Mouse (Mus musculus): ENCODE results near the gene Rbfox3. TPM values are rescaled to one million over a fixed set of nuclear protein-coding genes. Genes with fewer than 3 reads are reported as not detected.

Rbfox3 gene
- polyA plus RNA-seq, 1 experiment: not detected

DNA sequence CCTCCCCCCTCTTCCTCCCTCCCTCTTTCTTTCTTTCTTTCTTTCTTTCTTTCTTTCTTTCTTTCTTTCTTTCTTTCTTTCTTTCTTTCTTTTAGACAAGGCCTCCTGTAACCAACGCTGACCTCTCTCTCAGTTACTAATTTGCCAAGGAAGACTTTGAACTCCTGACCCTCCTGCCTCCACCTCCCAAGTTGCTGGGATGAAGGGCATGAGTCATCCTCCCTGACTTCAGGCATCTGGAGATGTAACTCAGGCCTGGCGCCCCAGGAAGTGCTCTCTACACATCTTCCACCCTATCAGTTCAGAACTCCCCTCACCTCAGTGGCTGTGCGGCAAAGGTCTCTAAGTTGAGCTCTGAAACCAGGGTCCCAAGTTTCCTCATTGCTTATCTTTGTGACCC lies 143.0 kb downstream of the Rbfox3 start:
- Histone ChIP-seq H3K4me1 (ENCODE audit: control insufficient read depth, insufficient read depth, low read length) (no peaks in the 10 kb centered on the region), H3K27ac (ENCODE audit: control insufficient read depth, insufficient read depth, low read depth, low read length, poor library complexity) (no peak overlapping the region), H3K4me3 (replicated peaks; ENCODE audit: control insufficient read depth, low read depth, low read length) (no peak overlapping the region)
- no peak for TF ChIP-seq POLR2A (IDR thresholded peaks at IDR 0.05; ENCODE audit: borderline replicate concordance, control insufficient read depth, low read depth, low read length)
- no peak for TF ChIP-seq CTCF (IDR thresholded peaks at IDR 0.05; ENCODE audit: control insufficient read depth, insufficient read depth, low read length)
- WGBS: 60% methylated on average over 3 of the region's 3 CpGs

DNA sequence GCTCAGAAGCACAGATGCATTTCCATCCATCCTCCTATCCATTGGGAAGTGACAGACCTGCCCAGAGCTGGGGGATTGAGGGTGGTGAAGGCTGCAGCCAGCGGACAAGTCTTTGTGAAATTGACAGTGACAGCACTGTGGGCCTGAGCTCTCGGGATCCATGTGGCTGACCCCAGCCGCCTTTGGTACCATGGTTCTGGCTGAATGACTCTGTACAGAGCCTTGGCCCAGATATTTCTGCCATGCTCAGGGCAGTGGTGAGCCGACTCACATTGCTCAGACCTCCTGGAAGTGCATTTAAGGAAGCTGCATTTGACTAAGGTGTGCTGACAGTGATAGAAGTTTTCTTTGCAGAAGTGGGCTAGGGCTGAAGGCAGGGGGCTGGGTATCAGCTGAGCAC lies 144.0 kb downstream of the Rbfox3 start:
- WGBS: 65% methylated on average over 4 of the region's 4 CpGs
- Histone ChIP-seq H3K4me3 (replicated peaks; ENCODE audit: control insufficient read depth, low read depth, low read length) (no peak overlapping the region), H3K27ac (ENCODE audit: control insufficient read depth, insufficient read depth, low read depth, low read length, poor library complexity) (no peak overlapping the region)

DNA sequence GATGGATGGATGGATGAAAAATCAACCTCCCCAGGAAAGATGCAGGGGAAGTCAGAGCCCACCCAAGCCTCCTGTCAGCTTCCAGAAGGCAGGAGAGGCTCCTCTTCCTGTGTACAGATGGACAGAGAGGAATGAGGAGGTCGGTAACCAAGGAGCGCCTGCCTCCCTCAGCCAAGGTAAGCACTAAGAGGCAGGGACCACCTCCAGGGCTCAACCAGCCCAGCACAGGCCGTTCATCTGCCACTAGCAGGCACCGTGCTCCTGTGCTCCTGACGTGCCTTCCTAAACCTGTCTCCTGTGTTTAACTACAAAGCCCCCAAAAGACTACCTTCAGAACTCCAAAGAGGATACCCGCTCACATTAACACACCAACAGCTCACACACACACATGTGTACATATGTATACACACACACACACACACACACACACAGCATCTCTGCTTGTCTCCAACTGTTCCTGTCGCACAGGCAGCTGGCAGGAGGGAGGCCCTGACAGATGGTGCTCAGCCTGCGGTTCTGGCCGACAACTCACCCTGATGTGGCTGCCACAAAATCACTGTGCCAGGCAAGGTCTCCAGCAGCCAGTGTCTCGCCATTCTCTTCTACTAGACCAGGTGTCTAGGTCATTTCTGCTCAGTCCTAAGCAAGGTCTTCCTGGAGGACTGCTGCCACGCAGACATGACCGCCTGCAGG lies 151.0 kb downstream of the Rbfox3 start:
- H3K4me1 ChIP-seq (ENCODE audit: control insufficient read depth, insufficient read depth, low read length): no peaks in the 10 kb centered on the region
- TF ChIP-seq POLR2A (IDR thresholded peaks at IDR 0.05; ENCODE audit: borderline replicate concordance, control insufficient read depth, low read depth, low read length) (no peak), CTCF (IDR thresholded peaks at IDR 0.05; ENCODE audit: control insufficient read depth, insufficient read depth, low read length) (no peak)
- 76% methylated on average over 12 of the region's 12 CpGs for WGBS
- H3K27ac ChIP-seq (ENCODE audit: control insufficient read depth, insufficient read depth, low read depth, low read length, poor library complexity): no peak overlapping the region
- no peak overlapping the region for H3K4me3 ChIP-seq (replicated peaks; ENCODE audit: control insufficient read depth, low read depth, low read length)

More for the DNA sequence above, 144.0 kb downstream of the Rbfox3 start:
- H3K4me1 ChIP-seq (ENCODE audit: control insufficient read depth, insufficient read depth, low read length): no peaks in the 10 kb centered on the region
- TF ChIP-seq POLR2A (IDR thresholded peaks at IDR 0.05; ENCODE audit: borderline replicate concordance, control insufficient read depth, low read depth, low read length): no peak
- no peak for TF ChIP-seq CTCF (IDR thresholded peaks at IDR 0.05; ENCODE audit: control insufficient read depth, insufficient read depth, low read length)

DNA sequence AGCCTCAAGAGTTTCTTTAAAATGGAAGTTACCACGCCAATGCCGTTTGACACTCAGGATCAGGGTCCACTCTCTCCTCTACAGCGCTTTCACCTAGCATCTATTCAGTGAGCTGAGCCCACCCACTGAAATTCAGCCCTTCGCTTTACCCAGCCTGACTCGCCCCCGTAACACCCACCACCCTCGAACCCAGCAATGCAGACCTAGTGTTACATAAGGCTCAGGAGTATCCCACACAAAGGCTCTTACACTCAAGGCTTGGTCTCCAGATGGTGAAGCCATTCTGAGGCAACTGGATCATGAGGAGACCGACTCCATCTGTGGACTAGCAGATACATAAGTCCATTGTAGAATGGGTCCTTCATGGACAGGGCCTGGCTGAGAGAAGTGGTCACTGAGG lies 152.2 kb downstream of the Rbfox3 start:
- Histone ChIP-seq H3K27ac (ENCODE audit: control insufficient read depth, insufficient read depth, low read depth, low read length, poor library complexity) (no peak overlapping the region), H3K4me3 (replicated peaks; ENCODE audit: control insufficient read depth, low read depth, low read length) (no peak overlapping the region), H3K4me1 (ENCODE audit: control insufficient read depth, insufficient read depth, low read length) (no peaks in the 10 kb centered on the region)
- no peak for TF ChIP-seq CTCF (IDR thresholded peaks at IDR 0.05; ENCODE audit: control insufficient read depth, insufficient read depth, low read length)
- no peak for TF ChIP-seq POLR2A (IDR thresholded peaks at IDR 0.05; ENCODE audit: borderline replicate concordance, control insufficient read depth, low read depth, low read length)
- 82% methylated on average over 8 of the region's 8 CpGs for WGBS

DNA sequence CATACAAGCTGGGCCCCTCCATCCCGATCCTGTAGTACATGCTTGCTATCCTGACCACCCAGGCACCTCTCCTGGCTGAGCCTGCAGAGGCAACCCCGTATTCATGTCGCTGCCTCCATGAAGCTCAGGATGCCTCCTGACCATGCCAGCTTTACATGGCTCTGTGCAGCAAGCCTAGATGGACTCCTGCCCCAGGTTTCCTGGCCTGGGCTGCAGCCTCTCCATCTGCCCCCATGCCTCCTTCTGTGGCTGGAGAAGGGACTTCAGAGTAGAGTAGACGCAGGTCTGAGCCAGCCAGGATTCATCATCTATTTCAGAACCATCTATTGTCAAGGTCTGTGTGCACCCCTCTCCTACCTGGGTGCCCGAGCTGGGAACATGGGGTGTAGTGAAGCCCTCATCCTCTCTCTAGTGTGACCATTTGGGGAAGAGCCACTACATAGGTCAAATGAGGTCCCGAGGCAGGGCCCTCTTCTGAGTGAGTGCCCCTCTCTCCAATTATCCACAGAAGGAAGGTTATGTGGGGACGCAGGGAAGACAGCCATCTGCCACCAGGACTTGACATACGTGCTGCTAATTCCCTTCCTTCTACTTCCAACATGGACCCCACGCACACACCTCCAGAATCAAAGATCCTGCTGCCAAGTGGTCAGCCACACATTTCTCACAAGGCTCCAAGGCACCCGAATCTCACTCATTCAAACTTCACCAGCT lies 153.0 kb downstream of the Rbfox3 start:
- Histone ChIP-seq H3K4me3 (replicated peaks; ENCODE audit: control insufficient read depth, low read depth, low read length) (no peak overlapping the region), H3K27ac (ENCODE audit: control insufficient read depth, insufficient read depth, low read depth, low read length, poor library complexity) (no peak overlapping the region), H3K4me1 (ENCODE audit: control insufficient read depth, insufficient read depth, low read length) (no peaks in the 10 kb centered on the region)
- WGBS: 75% methylated on average over 10 of the region's 10 CpGs
- TF ChIP-seq CTCF (IDR thresholded peaks at IDR 0.05; ENCODE audit: control insufficient read depth, insufficient read depth, low read length) (no peak), POLR2A (IDR thresholded peaks at IDR 0.05; ENCODE audit: borderline replicate concordance, control insufficient read depth, low read depth, low read length) (no peak)

DNA sequence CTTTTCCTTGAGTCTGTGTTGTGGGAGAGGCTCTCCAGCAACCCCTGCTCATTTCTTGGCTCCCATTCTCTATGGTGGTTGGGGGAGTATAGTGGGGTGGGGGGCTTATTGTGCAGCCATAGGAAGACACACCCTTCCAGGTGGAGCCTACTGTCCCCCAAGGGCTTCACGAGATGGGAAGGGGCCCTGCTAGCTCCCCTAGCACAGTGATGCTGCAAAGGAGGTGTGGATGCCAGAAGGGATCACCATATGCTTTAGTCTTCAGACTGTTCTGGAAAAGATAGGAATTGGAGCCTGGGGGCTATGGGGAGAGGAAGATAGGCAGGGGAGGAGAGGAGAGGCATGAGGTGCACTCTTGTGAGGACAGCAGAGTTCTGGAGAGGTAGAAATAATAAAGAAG lies 153.9 kb downstream of the Rbfox3 start:
- WGBS: 74% methylated on average over 1 of the region's 1 CpGs
- H3K27ac ChIP-seq (ENCODE audit: control insufficient read depth, insufficient read depth, low read depth, low read length, poor library complexity): no peak overlapping the region
- no peak overlapping the region for H3K4me3 ChIP-seq (replicated peaks; ENCODE audit: control insufficient read depth, low read depth, low read length)
- no peaks in the 10 kb centered on the region for H3K4me1 ChIP-seq (ENCODE audit: control insufficient read depth, insufficient read depth, low read length)
- TF ChIP-seq CTCF (IDR thresholded peaks at IDR 0.05; ENCODE audit: control insufficient read depth, insufficient read depth, low read length) (no peak), POLR2A (IDR thresholded peaks at IDR 0.05; ENCODE audit: borderline replicate concordance, control insufficient read depth, low read depth, low read length) (no peak)

DNA sequence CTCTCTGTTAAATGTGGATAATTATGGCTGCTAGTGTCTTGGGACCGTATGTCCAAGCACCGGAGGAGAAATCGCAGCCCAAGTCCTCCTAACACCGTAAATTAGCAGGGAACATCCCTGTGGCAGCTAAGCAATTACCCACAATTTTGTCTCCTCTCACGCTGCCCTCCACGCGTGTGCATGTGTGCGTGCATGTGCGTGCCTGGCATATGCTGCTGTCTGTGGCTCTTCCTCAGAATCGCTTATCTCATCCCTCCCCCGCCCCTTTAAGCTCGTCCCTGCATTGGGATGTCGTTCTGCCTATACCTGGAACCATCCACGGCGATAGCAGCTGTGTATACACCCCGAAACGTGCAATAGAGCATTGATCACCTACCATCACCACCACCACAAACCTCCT lies 156.4 kb downstream of the Rbfox3 start:
- WGBS: 81% methylated on average over 17 of the region's 17 CpGs
- no peak overlapping the region for H3K4me3 ChIP-seq (replicated peaks; ENCODE audit: control insufficient read depth, low read depth, low read length)
- no peak overlapping the region for H3K27ac ChIP-seq (ENCODE audit: control insufficient read depth, insufficient read depth, low read depth, low read length, poor library complexity)
- H3K4me1 ChIP-seq (ENCODE audit: control insufficient read depth, insufficient read depth, low read length): no peaks in the 10 kb centered on the region
- no peak for TF ChIP-seq CTCF (IDR thresholded peaks at IDR 0.05; ENCODE audit: control insufficient read depth, insufficient read depth, low read length)
- no peak for TF ChIP-seq POLR2A (IDR thresholded peaks at IDR 0.05; ENCODE audit: borderline replicate concordance, control insufficient read depth, low read depth, low read length)

DNA sequence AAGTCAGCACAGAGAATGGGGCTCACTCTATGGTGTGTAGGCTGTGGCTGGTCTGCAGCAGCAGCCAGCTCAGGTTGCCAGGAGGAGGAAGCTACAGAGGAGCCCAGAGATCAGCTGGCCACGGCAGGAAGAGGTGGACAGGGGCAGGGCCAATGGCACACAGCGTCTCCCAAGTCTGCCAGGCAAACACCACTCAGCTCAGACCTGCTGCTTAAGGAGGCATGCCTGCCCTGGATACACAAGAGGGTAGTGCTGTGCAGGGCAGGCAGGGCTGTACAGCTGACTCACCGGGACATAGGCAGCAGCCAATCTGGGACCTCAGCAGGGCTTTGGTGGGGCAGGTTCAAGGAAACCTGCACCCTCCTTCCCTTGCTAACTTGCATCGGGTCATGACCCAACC lies 156.9 kb downstream of the Rbfox3 start:
- 17% methylated on average over 4 of the region's 4 CpGs for WGBS
- no peak overlapping the region for H3K4me3 ChIP-seq (replicated peaks; ENCODE audit: control insufficient read depth, low read depth, low read length)
- TF ChIP-seq POLR2A (IDR thresholded peaks at IDR 0.05; ENCODE audit: borderline replicate concordance, control insufficient read depth, low read depth, low read length) (no peak), CTCF (IDR thresholded peaks at IDR 0.05; ENCODE audit: control insufficient read depth, insufficient read depth, low read length) (no peak)
- H3K27ac ChIP-seq (ENCODE audit: control insufficient read depth, insufficient read depth, low read depth, low read length, poor library complexity): no peak overlapping the region
- no peaks in the 10 kb centered on the region for H3K4me1 ChIP-seq (ENCODE audit: control insufficient read depth, insufficient read depth, low read length)
